Mouse (Mus musculus) spleen, adult 18-20 months (tissue): ENCODE measurements around the gene Tmsb15b1.
A peak's percentile ranks its signal among the peaks of the same experiment; 100 is the strongest.
"Not testable (repeated sequence)": the region's sequence is repeated elsewhere in the genome, so short reads cannot be mapped to it uniquely, and the experiment has no call there.

Experiments used
- DNase-seq, 2 experiments: peaks; one replicate each; pipeline ENCODE4 v3.0.0; 2022; ENCODE audit warnings: mixed read lengths in 2 of 2

Tmsb15b1 gene

GRCm38 (mm10) chrX:136976424-136977084 is at the start of gene Tmsb15b1, which contains the start of gene Tmsb15l:
Gene Tmsb15b1 (minus strand): TSS chrX:136976874.
Gene Tmsb15l (minus strand): TSS chrX:136976869.
- DNase-seq, result peak in 1 of 2 experiments; percentile 47

GRCm38 (mm10) chrX:137019310-137019709 is 42.6 kb upstream of the Tmsb15b1 start:
- peak; percentile 16 to 63 for DNase-seq

GRCm38 (mm10) chrX:137017668-137018067 is 41.0 kb upstream of the Tmsb15b1 start:
- DNase-seq, result no peak

- DNase-seq, result peak in 1 of 2 experiments; percentile 35
These were observed 38.5 kb upstream of the Tmsb15b1 start for GRCm38 (mm10) chrX:137015099-137015709.

- DNase-seq, result no peak
These were observed 19.6 kb upstream of the Tmsb15b1 start for GRCm38 (mm10) chrX:136996256-136996655.

GRCm38 (mm10) chrX:136993641-136994040 is 17.0 kb upstream of the Tmsb15b1 start:
- no peak for DNase-seq

- peak; percentile 63 to 68 for DNase-seq
These were observed 16.4 kb upstream of the Tmsb15b1 start, which contains the start of gene Zcchc18 for GRCm38 (mm10) chrX:136992978-136993547. Gene Zcchc18 (plus strand): TSS chrX:136993155.

GRCm38 (mm10) chrX:136992191-136992965 is 15.7 kb upstream of the Tmsb15b1 start:
- DNase-seq, result no peak

GRCm38 (mm10) chrX:136991274-136991673 is 14.6 kb upstream of the Tmsb15b1 start:
- no peak for DNase-seq

GRCm38 (mm10) chrX:136986039-136986438 is 9.4 kb upstream of the Tmsb15b1 start:
- peak in 1 of 2 experiments; percentile 32 for DNase-seq

- DNase-seq, result no peak
These were observed 1.9 kb upstream of the Tmsb15b1 start for GRCm38 (mm10) chrX:136978616-136979015.

GRCm38 (mm10) chrX:136975397-136975796 is 1.3 kb downstream of the Tmsb15b1 start, which contains the start of gene Tmsb15b2:
Gene Tmsb15b2 (minus strand): TSS chrX:136975497.
- not testable (repeated sequence) for DNase-seq

- no peak for DNase-seq
These were observed 17.0 kb downstream of the Tmsb15b1 start for GRCm38 (mm10) chrX:136959688-136960087.

GRCm38 (mm10) chrX:136958300-136958699 is 18.4 kb downstream of the Tmsb15b1 start:
- not testable (repeated sequence) for DNase-seq

GRCm38 (mm10) chrX:136957583-136958279 is 18.9 kb downstream of the Tmsb15b1 start:
- DNase-seq, result peak in 1 of 2 experiments; percentile 54

GRCm38 (mm10) chrX:136937985-136938384 is 38.7 kb downstream of the Tmsb15b1 start:
- no peak for DNase-seq

GRCm38 (mm10) chrX:136927031-136927430 is 49.6 kb downstream of the Tmsb15b1 start, which contains the start of gene H2bfm:
Gene H2bfm (plus strand): TSS chrX:136927325.
- DNase-seq, result no peak

GRCm38 (mm10) chrX:136925863-136926262 is 50.8 kb downstream of the Tmsb15b1 start:
- no peak for DNase-seq
